In genomic region chr11:67643465-67643864, GRCm38 (mm10) we compare ENCODE assay signal across 18 mouse cellular contexts. TPM values are rescaled to one million over a fixed set of nuclear protein-coding genes. Genes with fewer than 3 reads are reported as not detected.
"Had no signal": no experiment of that assay in that cellular context is flagged by ENCODE, and none has a peak within 500 bp of the region (broad histone marks: within the 10 kb centered on the region; RNA-seq: fewer than 3 reads in every experiment).

No protein-coding gene starts in this region.

- H3K4me1 ChIP-seq: limb, embryonic 12.5 days; liver, embryonic 13.5 days; midbrain, embryonic 12.5 days; stomach, embryonic 15.5 days had no signal

- H3K27ac ChIP-seq: kidney, postnatal 0 days; limb, embryonic 12.5 days; liver, embryonic 13.5 days; midbrain, embryonic 12.5 days; stomach, embryonic 15.5 days had no signal

- H3K27me3 ChIP-seq: limb, embryonic 12.5 days; liver, embryonic 13.5 days; midbrain, embryonic 12.5 days; stomach, embryonic 15.5 days had no signal

- DNase-seq: kidney, adult 9 months; kidney, postnatal 4 days; liver; liver, embryonic 13.5 days; liver, postnatal 0 days; right cerebral cortex, postnatal 14 days; thymus, adult 2 months; thymus, postnatal 25 days had no signal

- H3K4me3 ChIP-seq: limb, embryonic 12.5 days; liver, embryonic 13.5 days; midbrain, embryonic 12.5 days; stomach, embryonic 15.5 days had no signal

- ATAC-seq: liver, postnatal 0 days had no signal

RNA-seq across cellular contexts. Expression of gene Rcvrn, which starts 51.7 kb away (rescaled TPM):
- total RNA-seq: megakaryocyte-erythroid progenitor cell, adult 5-6 weeks; midbrain, postnatal 0 days had no signal
- polyA plus RNA-seq: kidney, postnatal 0 days; limb, embryonic 12.5 days; liver, embryonic 13.5 days; liver, postnatal 0 days; lung, embryonic 16.5 days; midbrain, embryonic 12.5 days; midbrain, postnatal 0 days; neural tube, embryonic 14.5 days; spleen, adult 2 months; stomach, embryonic 15.5 days; testis, adult 2 months had no signal
